Mouse (Mus musculus): ENCODE results near the gene Dhx16.

- TF ChIP-seq EP300 (optimal IDR thresholded peaks at IDR 0.05) = no peak
- TF ChIP-seq CTCF (IDR thresholded peaks at IDR 0.05; ENCODE audit: low read depth) = no peak
Observed at GRCm38 (mm10) chr17:35920384-35920783, 40.8 kb downstream of the Dhx16 start.
